Mouse (Mus musculus) urinary bladder, postnatal 0 days (tissue): ENCODE measurements around the gene Sdcbp2. TPM values are rescaled to one million over a fixed set of nuclear protein-coding genes. Genes with fewer than 3 reads are reported as not detected.

Source experiments
- polyA plus RNA-seq: library from polyadenylated mRNA; unstranded; fragments of >200 nt; fragmentation: Nextera tagmentation; extraction: Ambion mirVana; gene quantifications from 2 replicates; pipeline ENCODE4 v1.2.1, GENCODE M21; 2015

The Sdcbp2 gene
- polyA plus RNA-seq = 23.5 and 24.9 TPM in 2 replicates

GRCm38 (mm10) chr2:151571873-151572700, at the start of gene Sdcbp2:
Sdcbp2 (plus strand) TSS chr2:151572622.

DNA sequence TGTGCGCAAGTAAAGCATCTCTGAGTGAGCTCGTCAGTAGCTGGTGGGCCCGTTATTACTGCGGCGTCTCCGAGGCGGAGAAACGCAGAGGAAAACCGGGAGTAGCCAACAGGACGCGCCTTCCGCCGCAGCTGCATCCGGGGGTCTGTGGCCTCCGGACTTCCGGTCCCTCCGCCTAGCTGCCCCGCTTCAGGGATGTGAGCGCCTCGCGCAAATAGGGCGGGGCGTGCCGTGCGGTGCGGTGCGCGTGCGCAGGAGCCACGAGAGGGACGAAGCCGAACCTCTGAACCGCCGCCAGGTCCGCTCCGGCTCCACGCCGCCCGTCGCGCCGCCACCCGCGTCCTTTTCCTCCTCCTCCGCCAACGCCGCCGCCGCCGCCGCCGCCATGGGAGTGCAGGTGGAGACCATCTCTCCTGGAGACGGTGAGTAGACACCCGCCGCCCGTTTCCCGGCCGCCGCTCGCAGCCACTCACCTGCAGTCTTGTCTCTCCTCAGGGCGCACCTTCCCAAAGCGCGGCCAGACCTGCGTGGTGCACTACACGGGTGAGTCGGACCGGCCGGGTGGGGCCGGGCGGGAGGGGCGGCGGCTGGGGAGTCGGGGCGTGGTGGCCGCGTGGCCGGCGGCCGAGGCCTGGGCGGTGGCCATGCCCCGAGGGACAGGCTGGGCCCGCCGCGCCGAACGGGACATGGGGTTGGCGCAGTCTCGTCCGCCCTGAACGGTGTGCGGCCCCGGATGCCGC, 29.9 kb upstream of the Sdcbp2 start, which contains the start of gene Fkbp1a:
Gene Fkbp1a, plus strand, starts transcription at position 161 of the 740 bp plus-strand sequence.

DNA sequence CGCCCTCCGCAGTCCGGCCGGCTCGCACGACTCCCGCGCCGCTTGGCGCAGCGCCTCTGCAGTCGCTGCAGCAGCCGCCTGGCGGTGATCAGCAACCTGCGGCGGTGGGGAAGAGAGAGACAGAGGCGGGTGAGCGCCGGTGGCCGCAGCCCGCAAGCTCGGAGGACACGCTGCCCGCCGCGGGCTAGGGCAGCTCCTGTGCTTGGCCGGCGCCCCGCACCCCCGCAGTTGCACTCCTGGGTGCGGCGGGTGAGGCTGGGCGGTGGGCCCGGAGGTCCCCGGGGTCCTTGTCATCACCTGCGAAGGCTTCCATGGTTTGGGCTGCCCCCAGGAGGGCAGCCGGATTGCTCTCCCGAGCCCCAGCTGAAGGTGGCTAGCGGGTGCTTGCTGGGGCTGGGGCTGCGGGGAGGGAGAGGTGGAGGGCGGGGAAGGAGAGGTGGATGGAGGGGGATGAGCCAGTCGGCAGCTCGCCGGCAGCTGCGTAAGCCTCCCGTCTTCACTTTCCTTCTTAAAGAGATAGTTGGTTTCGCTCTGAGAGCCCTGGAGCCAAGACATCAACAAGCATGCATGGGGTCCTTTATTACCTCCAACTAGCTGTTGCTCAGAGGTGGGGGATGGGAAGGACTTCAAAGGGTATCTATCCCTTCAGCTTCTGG, 59.9 kb downstream of the Sdcbp2 start, which contains the start of gene Snph:
Gene Snph, minus strand, starts transcription at position 435 of the 656 bp plus-strand sequence.

Other genes starting within 250 kb of the Sdcbp2 start
- gene 4921509C19Rik, start 96.5 kb upstream of the Sdcbp2 start, polyA plus RNA-seq = not detected in 2 replicates
- 113 and 129 TPM in 2 replicates for gene Nsfl1c, start 78.4 kb upstream of the Sdcbp2 start, polyA plus RNA-seq
- gene Fkbp1a, start 30.1 kb upstream of the Sdcbp2 start, polyA plus RNA-seq = 775 and 856 TPM in 2 replicates
- 0.25 and 0.34 TPM in 2 replicates for gene Snph, start 60.0 kb downstream of the Sdcbp2 start, polyA plus RNA-seq
- gene Rad21l, start 95.9 kb downstream of the Sdcbp2 start, polyA plus RNA-seq = not detected in 2 replicates
- gene Tmem74b, start 129.4 kb downstream of the Sdcbp2 start, polyA plus RNA-seq = 0.22 and 0.26 TPM in 2 replicates
- gene Psmf1, start 171.6 kb downstream of the Sdcbp2 start, polyA plus RNA-seq = 30.7 and 30.8 TPM in 2 replicates